ENCODE assay signal across 8 mouse cellular contexts in genomic region chr16:5306588-5307248, GRCm38 (mm10). TPM values are rescaled to one million over a fixed set of nuclear protein-coding genes. Genes with fewer than 3 reads are reported as not detected.
A peak's percentile ranks its signal among the peaks of the same experiment; 100 is the strongest.
DNase-seq lines count a peak whose midpoint lies in the region; ATAC-seq lines count a peak whose summit lies in the region.

No protein-coding gene starts in this region.

- H3K9ac ChIP-seq in hindbrain, embryonic 13.5 days: peak overlapping the region; percentile 80

- 1% methylated on average over 36 of the region's 36 CpGs for WGBS in hindbrain, embryonic 13.5 days

- peak; percentile 74 for DNase-seq in NIH3T3 (ENCODE audit: low read depth)
- DNase-seq in cerebellum, postnatal 10 days: peak; percentile 96 to 98
- DNase-seq in frontal cortex, postnatal 14 days (ENCODE audit: low spot score in 2 of 2): peak; percentile 69 to 92
- peak; percentile 89 to 91 for DNase-seq in layer of hippocampus, postnatal 14 days (ENCODE audit: low spot score in 2 of 2)
- peak; percentile 90 for DNase-seq in lung, postnatal 10 days
- DNase-seq in ovary, postnatal 36 days (ENCODE audit: low spot score): peak; percentile 88
- peak; percentile 88 for DNase-seq in thymus, postnatal 14 days

- H3K4me1 ChIP-seq in hindbrain, embryonic 13.5 days (replicated peaks): peaks cover 5% of the 10 kb centered on the region

- peak overlapping the region; percentile 48 for H3K4me3 ChIP-seq in hindbrain, embryonic 13.5 days

- H3K4me2 ChIP-seq in hindbrain, embryonic 13.5 days: peak overlapping the region; percentile 86

- H3K27ac ChIP-seq in hindbrain, embryonic 13.5 days: no peak overlapping the region

- H3K36me3 ChIP-seq in hindbrain, embryonic 13.5 days: no peaks in the 10 kb centered on the region

- ATAC-seq in hindbrain, embryonic 13.5 days (ENCODE audit: low FRiP score): peak; percentile 90

- peaks cover 16% of the 10 kb centered on the region for H3K27me3 ChIP-seq in hindbrain, embryonic 13.5 days

- no peaks in the 10 kb centered on the region for H3K9me3 ChIP-seq in hindbrain, embryonic 13.5 days

RNA-seq across cellular contexts. Expression of gene Eef2kmt, which starts 50.9 kb away (rescaled TPM):
- 8.9 and 11.4 TPM in 2 replicates for polyA plus RNA-seq in hindbrain, embryonic 13.5 days (2015; fragmentation: Nextera tagmentation; extraction: Ambion mirVana)
- total RNA-seq in layer of hippocampus, postnatal 14 days (2021): 1 to 10 TPM; 3.6 to 4.0 TPM
